Mouse (Mus musculus): ENCODE results near the gene Tagln2. TPM values are rescaled to one million over a fixed set of nuclear protein-coding genes. Genes with fewer than 3 reads are reported as not detected.
A peak's percentile ranks its signal among the peaks of the same experiment; 100 is the strongest.

The Tagln2 gene
- polyA plus RNA-seq, 1 experiment from 2014 or later: 56.0 TPM

DNA sequence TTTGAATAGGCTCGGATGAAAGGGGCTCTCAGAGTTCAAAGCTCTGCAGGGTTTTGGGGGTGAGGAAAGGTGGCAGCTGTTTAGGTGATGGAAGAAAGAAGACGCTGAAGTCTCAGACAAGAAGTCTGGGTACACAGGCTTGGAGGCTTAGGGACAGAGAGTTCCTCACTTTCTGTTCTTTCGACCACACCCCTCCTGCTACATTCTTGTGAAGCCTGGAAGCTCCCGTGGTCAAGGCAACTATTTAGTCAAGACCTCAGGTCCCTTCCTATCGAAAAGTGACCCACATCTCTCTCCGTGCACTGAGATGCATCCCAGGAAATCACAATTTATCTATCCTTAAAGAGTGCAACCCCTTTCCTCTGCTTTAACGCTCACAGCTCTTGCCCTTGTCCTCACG is 49.9 kb downstream of the Tagln2 start:
- Histone ChIP-seq H3K4me2 (ENCODE audit: low read depth, severe bottlenecking) (peak overlapping the region; percentile 60; the same call in 1 of the 2 replicates), H3K9ac (ENCODE audit: low read length) (no peak overlapping the region), H3K4me3 (ENCODE audit: low read depth, low read length) (no peak overlapping the region), H3K27me3 (ENCODE audit: control insufficient read depth, insufficient read depth, low read length) (no peaks in the 10 kb centered on the region), H3K36me3 (ENCODE audit: control insufficient read depth, insufficient read depth, low read length) (no peaks in the 10 kb centered on the region), H3K4me1 (ENCODE audit: control insufficient read depth, insufficient read depth, low read length) (peaks cover 22% of the 10 kb centered on the region), H3K27ac (replicated peaks; ENCODE audit: low read depth, low read length) (no peak overlapping the region), H3K9me3 (ENCODE audit: control insufficient read depth, low read length) (no peaks in the 10 kb centered on the region)
- WGBS: 4% methylated on average over 8 of the region's 8 CpGs
- no peak for DNase-seq (ENCODE audit: low spot score)
- no peak for ATAC-seq (ENCODE audit: insufficient number of reproducible peaks, low FRiP score, low TSS enrichment, low read depth)

DNA sequence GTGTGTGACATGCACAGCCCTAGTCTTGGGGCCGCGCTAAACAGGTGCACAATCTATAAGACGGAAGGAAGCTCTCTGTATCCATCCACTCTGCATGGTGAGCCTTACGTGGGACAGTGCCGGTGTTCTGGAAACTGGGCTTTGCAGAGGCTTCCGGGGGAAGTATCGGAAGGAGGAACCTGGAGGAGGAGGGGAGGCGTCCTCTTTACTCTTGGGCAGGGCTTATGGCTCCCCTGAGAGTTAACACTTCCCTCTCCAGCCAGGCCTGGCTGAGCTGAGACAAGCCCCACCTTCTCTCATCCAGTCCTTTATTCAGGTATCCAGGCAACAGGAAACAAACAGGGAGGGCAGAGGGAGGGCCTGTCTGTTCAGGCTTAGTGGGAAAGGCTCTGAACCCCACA is 50.7 kb downstream of the Tagln2 start:
- WGBS: under 1% methylated on average over 8 of the region's 8 CpGs
- no peaks in the 10 kb centered on the region for H3K36me3 ChIP-seq (ENCODE audit: control insufficient read depth, insufficient read depth, low read length)
- H3K27ac ChIP-seq (replicated peaks; ENCODE audit: low read depth, low read length): no peak overlapping the region
- DNase-seq (ENCODE audit: low spot score): peak; percentile 59
- peak overlapping the region; percentile 60 for H3K4me2 ChIP-seq (ENCODE audit: low read depth, severe bottlenecking)
- peak overlapping the region; percentile 25; the same call in 1 of the 2 replicates for H3K4me3 ChIP-seq (ENCODE audit: low read depth, low read length)
- no peaks in the 10 kb centered on the region for H3K9me3 ChIP-seq (ENCODE audit: control insufficient read depth, low read length)
- no peak overlapping the region for H3K9ac ChIP-seq (ENCODE audit: low read length)
- H3K27me3 ChIP-seq (ENCODE audit: control insufficient read depth, insufficient read depth, low read length): no peaks in the 10 kb centered on the region
- peaks cover 22% of the 10 kb centered on the region for H3K4me1 ChIP-seq (ENCODE audit: control insufficient read depth, insufficient read depth, low read length)
- ATAC-seq (ENCODE audit: insufficient number of reproducible peaks, low FRiP score, low TSS enrichment, low read depth): peak; percentile 70

DNA sequence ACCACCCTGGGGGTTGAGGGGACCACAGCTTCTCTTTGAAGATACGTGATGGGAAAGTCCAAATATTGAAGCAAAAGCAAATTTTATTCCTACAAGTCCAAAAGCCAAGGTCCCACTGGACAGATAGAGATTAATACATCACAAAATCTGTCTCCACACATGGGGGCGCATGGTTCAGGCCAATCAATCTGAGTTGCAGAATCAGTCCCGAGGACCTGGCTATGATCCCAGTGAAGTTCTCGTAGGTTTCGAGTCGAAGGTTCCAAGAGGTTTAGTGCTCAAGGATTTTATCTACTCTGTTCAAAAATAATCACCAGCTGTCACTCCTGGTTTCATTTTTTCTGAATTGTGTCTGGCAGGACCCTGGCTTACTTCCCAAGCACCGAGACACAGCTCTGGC is 51.2 kb downstream of the Tagln2 start:
- DNase-seq (ENCODE audit: low spot score) (no peak), ATAC-seq (ENCODE audit: insufficient number of reproducible peaks, low FRiP score, low TSS enrichment, low read depth) (no peak)
- 60% methylated on average over 7 of the region's 7 CpGs for WGBS
- H3K4me1 ChIP-seq (ENCODE audit: control insufficient read depth, insufficient read depth, low read length): peaks cover 22% of the 10 kb centered on the region
- no peak overlapping the region for H3K27ac ChIP-seq (replicated peaks; ENCODE audit: low read depth, low read length)
- H3K9me3 ChIP-seq (ENCODE audit: control insufficient read depth, low read length): no peaks in the 10 kb centered on the region
- H3K36me3 ChIP-seq (ENCODE audit: control insufficient read depth, insufficient read depth, low read length): no peaks in the 10 kb centered on the region
- peak overlapping the region; percentile 60 for H3K4me2 ChIP-seq (ENCODE audit: low read depth, severe bottlenecking)
- H3K9ac ChIP-seq (ENCODE audit: low read length): no peak overlapping the region
- H3K27me3 ChIP-seq (ENCODE audit: control insufficient read depth, insufficient read depth, low read length): no peaks in the 10 kb centered on the region
- no peak overlapping the region for H3K4me3 ChIP-seq (ENCODE audit: low read depth, low read length)

DNA sequence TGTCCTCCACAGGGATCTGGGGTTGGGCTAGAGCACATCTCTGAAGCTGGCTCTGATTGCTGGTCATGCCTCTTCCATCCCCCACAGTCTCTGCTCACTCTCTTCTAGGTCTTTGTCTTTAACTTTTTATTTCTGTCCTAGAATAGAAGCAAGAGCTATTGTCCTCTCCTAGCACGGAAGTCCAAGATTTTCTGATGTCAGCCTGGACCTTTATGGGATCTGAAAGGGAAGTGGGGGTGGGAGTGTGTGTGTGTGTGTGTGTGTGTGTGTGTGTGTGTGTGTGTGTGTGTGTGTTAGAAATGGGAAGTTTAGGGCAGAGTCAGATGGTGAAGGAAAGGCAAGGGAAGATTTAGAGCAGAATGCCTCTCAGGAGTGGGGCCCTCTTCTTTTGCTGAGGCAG is 52.8 kb downstream of the Tagln2 start:
- Histone ChIP-seq H3K36me3 (ENCODE audit: control insufficient read depth, insufficient read depth, low read length) (no peaks in the 10 kb centered on the region), H3K4me1 (ENCODE audit: control insufficient read depth, insufficient read depth, low read length) (peaks cover 22% of the 10 kb centered on the region), H3K27ac (replicated peaks; ENCODE audit: low read depth, low read length) (no peak overlapping the region), H3K4me2 (ENCODE audit: low read depth, severe bottlenecking) (no peak overlapping the region), H3K9me3 (ENCODE audit: control insufficient read depth, low read length) (no peaks in the 10 kb centered on the region), H3K27me3 (ENCODE audit: control insufficient read depth, insufficient read depth, low read length) (no peaks in the 10 kb centered on the region), H3K4me3 (ENCODE audit: low read depth, low read length) (no peak overlapping the region), H3K9ac (ENCODE audit: low read length) (no peak overlapping the region)
- 42% methylated on average over 1 of the region's 1 CpGs for whole genome bisulfite sequencing
- ATAC-seq (ENCODE audit: insufficient number of reproducible peaks, low FRiP score, low TSS enrichment, low read depth) (no peak), DNase-seq (ENCODE audit: low spot score) (no peak)

DNA sequence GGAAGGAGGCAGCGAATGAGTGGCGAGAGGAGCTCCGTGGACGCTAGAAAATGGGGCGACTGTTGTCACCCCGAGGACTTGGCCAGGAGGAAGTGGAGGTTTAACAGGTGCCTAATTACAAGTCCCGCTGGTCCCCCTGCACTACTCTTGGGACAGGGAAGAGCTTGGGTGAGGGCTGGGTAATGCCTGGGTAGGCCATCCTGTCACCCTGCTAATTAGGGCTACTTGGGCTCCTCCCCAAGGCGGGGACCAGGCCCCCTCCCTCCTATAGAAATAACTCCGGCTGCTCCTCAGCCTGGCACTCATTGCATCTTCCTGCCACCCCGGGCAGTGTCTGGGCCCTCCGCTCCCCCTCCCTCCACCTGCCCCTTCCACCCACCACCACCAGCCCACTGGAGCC is 55.8 kb downstream of the Tagln2 start, which contains the start of gene Vsig8:
Vsig8 (plus strand) TSS at position 301 of the 400 bp plus-strand sequence.
- Histone ChIP-seq H3K27ac (replicated peaks; ENCODE audit: low read depth, low read length) (no peak within 1 kb of the TSS), H3K9ac (ENCODE audit: low read length) (no peak within 1 kb of the TSS), H3K36me3 (ENCODE audit: control insufficient read depth, insufficient read depth, low read length) (no peaks in the 10 kb centered on the region), H3K4me2 (ENCODE audit: low read depth, severe bottlenecking) (no peak within 1 kb of the TSS), H3K4me3 (ENCODE audit: low read depth, low read length) (no peak within 1 kb of the TSS), H3K4me1 (ENCODE audit: control insufficient read depth, insufficient read depth, low read length) (peaks cover 10% of the 10 kb centered on the region), H3K27me3 (ENCODE audit: control insufficient read depth, insufficient read depth, low read length) (peaks cover 6% of the 10 kb centered on the region), H3K9me3 (ENCODE audit: control insufficient read depth, low read length) (no peaks in the 10 kb centered on the region)
- DNase-seq (ENCODE audit: low spot score) (no peak), ATAC-seq (ENCODE audit: insufficient number of reproducible peaks, low FRiP score, low TSS enrichment, low read depth) (no peak)
- 70% methylated on average over 10 of the region's 11 CpGs for WGBS

Other genes starting within 250 kb of the Tagln2 start
- gene Atp1a4, start 241.6 kb upstream of the Tagln2 start, polyA plus RNA-seq (2014; fragmentation: Nextera tagmentation; extraction: Ambion mirVana): not detected in 2 replicates
- gene Igsf8, start 238.4 kb upstream of the Tagln2 start, polyA plus RNA-seq (2014; fragmentation: Nextera tagmentation; extraction: Ambion mirVana): 31.9 and 35.4 TPM in 2 replicates
- 1.4 and 1.5 TPM in 2 replicates for gene Atp1a2, start 202.0 kb upstream of the Tagln2 start, polyA plus RNA-seq (2014; fragmentation: Nextera tagmentation; extraction: Ambion mirVana)
- not detected in 2 replicates for gene Kcnj9, start 170.7 kb upstream of the Tagln2 start, polyA plus RNA-seq (2014; fragmentation: Nextera tagmentation; extraction: Ambion mirVana)
- gene Kcnj10, start 158.8 kb upstream of the Tagln2 start, polyA plus RNA-seq (2014; fragmentation: Nextera tagmentation; extraction: Ambion mirVana): 0.07 and 0.11 TPM in 2 replicates
- gene Pigm, start 123.5 kb upstream of the Tagln2 start, polyA plus RNA-seq (2014; fragmentation: Nextera tagmentation; extraction: Ambion mirVana): 12.4 and 12.6 TPM in 2 replicates
- 0.25 TPM in 1 of 2 replicates, not detected in the other for gene Slamf9, start 24.7 kb upstream of the Tagln2 start, polyA plus RNA-seq (2014; fragmentation: Nextera tagmentation; extraction: Ambion mirVana)
- 52.7 and 53.1 TPM in 2 replicates for gene Igsf9, start 18.3 kb upstream of the Tagln2 start, polyA plus RNA-seq (2014; fragmentation: Nextera tagmentation; extraction: Ambion mirVana)
- gene Cfap45, start 20.8 kb downstream of the Tagln2 start, polyA plus RNA-seq (2014; fragmentation: Nextera tagmentation; extraction: Ambion mirVana): 0.68 and 1.3 TPM in 2 replicates
- gene Vsig8, start 55.9 kb downstream of the Tagln2 start, polyA plus RNA-seq (2014; fragmentation: Nextera tagmentation; extraction: Ambion mirVana): 0.14 TPM in 1 of 2 replicates, not detected in the other
- gene Slamf8, start 90.5 kb downstream of the Tagln2 start, polyA plus RNA-seq (2014; fragmentation: Nextera tagmentation; extraction: Ambion mirVana): 0.08 and 0.18 TPM in 2 replicates
- gene Fcrl6, start 102.5 kb downstream of the Tagln2 start, polyA plus RNA-seq (2014; fragmentation: Nextera tagmentation; extraction: Ambion mirVana): 1.1 and 1.7 TPM in 2 replicates
- 13.1 and 13.8 TPM in 2 replicates for gene Dusp23, start 132.9 kb downstream of the Tagln2 start, polyA plus RNA-seq (2014; fragmentation: Nextera tagmentation; extraction: Ambion mirVana)
- not detected in 2 replicates for gene Crp, start 198.0 kb downstream of the Tagln2 start, polyA plus RNA-seq (2014; fragmentation: Nextera tagmentation; extraction: Ambion mirVana)

All from limb, embryonic 11.5 days (tissue).